Mouse (Mus musculus): ENCODE measurements around the gene Arhgap23. TPM values are rescaled to one million over a fixed set of nuclear protein-coding genes. Genes with fewer than 3 reads are reported as not detected.

The Arhgap23 gene
- polyA plus RNA-seq, 2 experiments, result 7.3 to 17.5 TPM

DNA sequence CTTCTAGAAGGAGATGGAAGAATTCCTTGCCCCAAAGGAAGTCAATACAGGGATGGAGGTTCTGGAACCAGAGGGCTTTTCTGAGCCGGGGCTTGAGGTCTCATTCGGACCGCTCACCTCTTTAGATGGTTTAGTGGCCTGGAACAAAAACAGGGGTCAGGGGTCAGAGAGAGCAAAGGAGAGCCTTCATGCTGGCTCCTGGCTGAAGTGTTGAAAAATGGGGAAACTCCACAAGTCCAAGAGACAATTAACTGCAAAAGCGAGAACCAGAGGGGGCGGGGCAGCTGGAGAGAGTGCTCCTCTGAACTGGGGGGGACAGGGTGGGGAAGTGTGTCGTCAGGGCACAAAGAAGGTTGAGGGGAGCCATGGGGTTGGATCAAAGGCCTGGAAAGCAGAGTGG lies 97.2 kb downstream of the Arhgap23 start:
- Histone ChIP-seq H3K4me3 (ENCODE audit: insufficient read depth in 1 of 2, low read depth in 2 of 2, low read length in 2 of 2) (peak overlapping the region; percentile 47 to 60), H3K27ac (no peak overlapping the region), H3K36me3 (replicated peaks; ENCODE audit: control insufficient read depth, insufficient read depth, low read depth) (no peaks in the 10 kb centered on the region), H3K9ac (replicated peaks) (no peak overlapping the region; the same call in 1 of the 2 replicates), H3K9me3 (ENCODE audit: control insufficient read depth, low read length) (no peaks in the 10 kb centered on the region), H3K27me3 (ENCODE audit: control insufficient read depth, insufficient read depth, low read length) (no peaks in the 10 kb centered on the region), H3K4me1 (replicated peaks; ENCODE audit: control insufficient read depth in 2 of 2, insufficient read depth in 2 of 2, low read length in 1 of 2) (peaks cover 2 to 12% of the 10 kb centered on the region in 2 experiments; a peak in 3 of 4 replicates), H3K4me2 (ENCODE audit: low read depth) (peak overlapping the region; percentile 63)
- TF ChIP-seq EP300 (IDR thresholded peaks at IDR 0.05; ENCODE audit: low read depth) (no peak), CTCF (IDR thresholded peaks at IDR 0.05; ENCODE audit: low read depth) (no peak)
- DNase-seq (ENCODE audit: low read depth in 3 of 3, low spot score in 3 of 3) (no peak), ATAC-seq (ENCODE audit: insufficient read depth) (no peak)
- 67% methylated on average over 6 of the region's 6 CpGs for WGBS (ENCODE audit: insufficient replicate concordance)

DNA sequence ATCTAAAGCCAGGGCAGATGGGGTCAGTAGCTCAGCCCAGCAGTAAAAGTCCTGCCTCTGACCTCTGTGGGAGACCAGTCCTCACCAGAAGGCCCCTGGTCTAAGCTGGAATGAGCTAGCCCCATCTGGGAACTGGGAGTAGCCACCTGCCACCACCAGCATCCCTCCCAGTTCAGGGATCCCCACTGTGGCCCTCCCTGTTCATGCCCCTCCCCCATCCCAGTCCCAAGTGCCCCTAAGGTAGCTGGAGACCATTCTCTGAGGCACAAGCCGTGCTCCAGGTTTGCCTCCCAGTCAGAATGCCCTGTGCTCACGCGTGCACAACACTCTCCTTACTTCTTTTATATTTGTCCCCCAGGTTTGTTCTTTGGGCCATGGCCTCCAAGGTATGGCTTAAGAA lies 97.7 kb downstream of the Arhgap23 start:
- Histone ChIP-seq H3K36me3 (replicated peaks; ENCODE audit: control insufficient read depth, insufficient read depth, low read depth) (no peaks in the 10 kb centered on the region), H3K27me3 (ENCODE audit: control insufficient read depth, insufficient read depth, low read length) (no peaks in the 10 kb centered on the region), H3K27ac (no peak overlapping the region), H3K4me1 (replicated peaks; ENCODE audit: control insufficient read depth in 2 of 2, insufficient read depth in 2 of 2, low read length in 1 of 2) (peaks cover 2 to 12% of the 10 kb centered on the region in 2 experiments; a peak in 3 of 4 replicates), H3K4me2 (ENCODE audit: low read depth) (no peak overlapping the region), H3K4me3 (ENCODE audit: insufficient read depth in 1 of 2, low read depth in 2 of 2, low read length in 2 of 2) (no peak overlapping the region), H3K9ac (replicated peaks) (no peak overlapping the region), H3K9me3 (ENCODE audit: control insufficient read depth, low read length) (no peaks in the 10 kb centered on the region)
- DNase-seq (ENCODE audit: low read depth in 3 of 3, low spot score in 3 of 3) (no peak), ATAC-seq (ENCODE audit: insufficient read depth) (no peak)
- WGBS (ENCODE audit: insufficient replicate concordance), result 88% methylated on average over 3 of the region's 3 CpGs
- TF ChIP-seq EP300 (IDR thresholded peaks at IDR 0.05; ENCODE audit: low read depth) (no peak), CTCF (IDR thresholded peaks at IDR 0.05; ENCODE audit: low read depth) (no peak)

DNA sequence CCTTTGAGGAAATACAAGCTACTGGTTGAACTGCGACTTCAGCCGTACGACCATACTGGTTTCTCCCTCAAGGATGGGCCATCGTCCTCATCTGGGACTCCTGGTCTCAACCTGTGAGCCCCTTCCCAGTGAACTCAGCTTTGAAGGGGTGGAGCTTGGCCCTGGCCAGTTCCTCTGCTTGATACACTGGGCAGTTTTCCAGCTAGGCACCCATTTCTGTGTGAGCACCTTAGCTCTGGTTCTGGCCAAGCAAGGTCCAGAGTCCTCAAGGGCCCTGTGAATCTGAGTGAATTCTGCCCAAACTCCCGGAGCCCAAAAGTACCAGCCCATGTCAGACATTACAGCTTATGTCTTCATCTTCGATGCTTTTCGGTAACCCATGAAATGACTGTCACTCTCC lies 105.2 kb downstream of the Arhgap23 start:
- Histone ChIP-seq H3K27me3 (ENCODE audit: control insufficient read depth, insufficient read depth, low read length) (no peaks in the 10 kb centered on the region; the same call in 1 of the 2 replicates), H3K4me1 (replicated peaks; ENCODE audit: control insufficient read depth in 2 of 2, insufficient read depth in 2 of 2, low read length in 1 of 2) (no peaks in the 10 kb centered on the region), H3K36me3 (replicated peaks; ENCODE audit: control insufficient read depth, insufficient read depth, low read depth) (no peaks in the 10 kb centered on the region), H3K27ac (no peak overlapping the region), H3K9me3 (ENCODE audit: control insufficient read depth, low read length) (no peaks in the 10 kb centered on the region), H3K4me2 (ENCODE audit: low read depth) (no peak overlapping the region), H3K9ac (replicated peaks) (no peak overlapping the region), H3K4me3 (ENCODE audit: insufficient read depth in 1 of 2, low read depth in 2 of 2, low read length in 2 of 2) (no peak overlapping the region)
- WGBS (ENCODE audit: insufficient replicate concordance), result 64% methylated on average over 7 of the region's 7 CpGs
- DNase-seq (ENCODE audit: low read depth in 3 of 3, low spot score in 3 of 3) (no peak), ATAC-seq (ENCODE audit: insufficient read depth) (no peak)
- TF ChIP-seq CTCF (IDR thresholded peaks at IDR 0.05; ENCODE audit: low read depth) (no peak), EP300 (IDR thresholded peaks at IDR 0.05; ENCODE audit: low read depth) (no peak)

DNA sequence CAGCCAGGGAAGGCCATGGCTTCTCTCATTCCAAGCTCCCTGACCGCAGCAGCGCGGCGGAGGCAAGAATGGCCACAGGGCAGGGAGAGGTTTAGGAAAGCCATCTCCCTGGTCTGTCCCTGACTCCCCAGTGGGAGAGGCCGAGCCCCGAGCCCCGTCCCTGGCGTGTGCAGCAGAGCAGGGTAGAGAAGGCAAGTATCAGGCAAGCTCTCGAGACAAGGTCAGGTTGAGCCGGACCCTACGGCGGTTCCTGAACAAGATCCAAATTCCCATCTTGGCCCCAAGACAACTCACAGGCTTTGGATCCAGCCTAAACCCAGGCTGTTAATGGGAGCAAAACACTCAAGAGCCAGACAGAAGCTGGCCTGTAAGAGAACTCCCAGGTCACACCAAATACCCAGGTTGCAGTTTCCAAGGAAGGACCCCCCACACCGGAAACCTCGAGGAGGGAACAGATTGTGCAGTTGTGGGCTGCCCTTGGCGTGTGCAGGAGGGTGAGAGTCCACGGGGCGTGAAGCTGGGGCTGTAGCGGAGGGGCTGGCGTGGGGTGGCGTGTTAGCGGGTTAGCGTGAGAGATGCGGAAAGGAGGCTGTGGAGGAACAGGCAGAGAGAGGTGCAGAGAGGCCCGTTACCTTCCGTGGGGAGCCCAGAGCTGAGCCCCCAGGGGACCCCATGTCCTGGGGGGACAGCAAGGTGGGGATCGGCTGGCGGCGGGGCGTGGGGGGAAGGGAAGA lies 106.6 kb downstream of the Arhgap23 start:
- Histone ChIP-seq H3K9me3 (ENCODE audit: control insufficient read depth, low read length) (no peaks in the 10 kb centered on the region), H3K4me2 (ENCODE audit: low read depth) (no peak overlapping the region), H3K4me1 (replicated peaks; ENCODE audit: control insufficient read depth in 2 of 2, insufficient read depth in 2 of 2, low read length in 1 of 2) (no peaks in the 10 kb centered on the region), H3K27ac (no peak overlapping the region), H3K36me3 (replicated peaks; ENCODE audit: control insufficient read depth, insufficient read depth, low read depth) (no peaks in the 10 kb centered on the region), H3K9ac (replicated peaks) (no peak overlapping the region), H3K4me3 (ENCODE audit: insufficient read depth in 1 of 2, low read depth in 2 of 2, low read length in 2 of 2) (no peak overlapping the region), H3K27me3 (ENCODE audit: control insufficient read depth, insufficient read depth, low read length) (no peaks in the 10 kb centered on the region; the same call in 1 of the 2 replicates)
- ATAC-seq (ENCODE audit: insufficient read depth) (no peak), DNase-seq (ENCODE audit: low read depth in 3 of 3, low spot score in 3 of 3) (no peak)
- WGBS (ENCODE audit: insufficient replicate concordance), result 64% methylated on average over 29 of the region's 29 CpGs
- TF ChIP-seq EP300 (IDR thresholded peaks at IDR 0.05; ENCODE audit: low read depth), result no peak
- TF ChIP-seq CTCF (IDR thresholded peaks at IDR 0.05; ENCODE audit: low read depth), result no peak

DNA sequence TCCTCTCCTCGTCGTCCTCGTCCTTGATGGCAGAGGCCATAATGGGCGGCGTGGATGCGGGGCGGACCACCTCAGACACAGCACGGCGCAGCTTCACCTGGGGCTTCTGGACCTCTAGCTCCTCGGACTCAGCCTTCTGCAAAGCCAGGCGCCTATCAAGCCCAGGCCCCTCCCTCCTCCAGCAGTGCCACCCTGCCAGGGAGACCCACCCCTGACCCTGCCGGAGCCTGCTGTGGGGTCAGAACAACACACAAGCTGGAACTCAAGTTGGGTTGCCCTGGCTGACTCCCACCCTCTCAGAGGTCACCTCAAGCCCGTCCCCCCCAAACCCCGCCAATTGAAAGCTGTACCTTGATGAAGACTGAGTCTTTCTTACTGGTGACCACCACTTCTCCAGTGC lies 107.8 kb downstream of the Arhgap23 start:
- WGBS (ENCODE audit: insufficient replicate concordance), result 68% methylated on average over 14 of the region's 14 CpGs
- Histone ChIP-seq H3K4me3 (ENCODE audit: insufficient read depth in 1 of 2, low read depth in 2 of 2, low read length in 2 of 2) (no peak overlapping the region), H3K4me1 (replicated peaks; ENCODE audit: control insufficient read depth in 2 of 2, insufficient read depth in 2 of 2, low read length in 1 of 2) (no peaks in the 10 kb centered on the region), H3K9me3 (ENCODE audit: control insufficient read depth, low read length) (no peaks in the 10 kb centered on the region), H3K4me2 (ENCODE audit: low read depth) (no peak overlapping the region), H3K27me3 (ENCODE audit: control insufficient read depth, insufficient read depth, low read length) (no peaks in the 10 kb centered on the region; the same call in 1 of the 2 replicates), H3K27ac (no peak overlapping the region), H3K9ac (replicated peaks) (no peak overlapping the region), H3K36me3 (replicated peaks; ENCODE audit: control insufficient read depth, insufficient read depth, low read depth) (no peaks in the 10 kb centered on the region)
- DNase-seq (ENCODE audit: low read depth in 3 of 3, low spot score in 3 of 3) (no peak), ATAC-seq (ENCODE audit: insufficient read depth) (no peak)
- TF ChIP-seq EP300 (IDR thresholded peaks at IDR 0.05; ENCODE audit: low read depth) (no peak), CTCF (IDR thresholded peaks at IDR 0.05; ENCODE audit: low read depth) (no peak)
